Mouse (Mus musculus): ENCODE results near the gene Ube3c. TPM values are rescaled to one million over a fixed set of nuclear protein-coding genes. Genes with fewer than 3 reads are reported as not detected.
"Not testable (repeated sequence)": the region's sequence is repeated elsewhere in the genome, so short reads cannot be mapped to it uniquely, and the experiment has no call there.

The Ube3c gene
- polyA plus RNA-seq, 1 experiment from 2014 or later = 37.5 TPM

- Histone ChIP-seq H3K4me2 (ENCODE audit: low read length) (no peak overlapping the region), H3K4me1 (ENCODE audit: control insufficient read depth in 2 of 2, insufficient read depth in 2 of 2, low read length in 2 of 2) (no peaks in the 10 kb centered on the region; a peak in 1 of 4 replicates), H3K9me3 (ENCODE audit: control insufficient read depth, low read length) (no peaks in the 10 kb centered on the region), H3K4me3 (ENCODE audit: control insufficient read depth in 1 of 2, insufficient read depth in 1 of 2, low read depth in 1 of 2, low read length in 2 of 2) (no peak overlapping the region), H3K36me3 (ENCODE audit: control insufficient read depth, insufficient read depth, low read length) (peaks cover 72% of the 10 kb centered on the region), H3K27ac (replicated peaks in 1 of 2; ENCODE audit: control insufficient read depth in 1 of 2, insufficient read depth in 1 of 2, low read depth in 2 of 2, low read length in 2 of 2) (no peak overlapping the region), H3K9ac (ENCODE audit: low read length) (no peak overlapping the region), H3K27me3 (ENCODE audit: control insufficient read depth, insufficient read depth, low read length) (no peaks in the 10 kb centered on the region)
- 80% methylated on average over 7 of the region's 7 CpGs for WGBS
- ATAC-seq (ENCODE audit: insufficient number of reproducible peaks, insufficient read depth, low FRiP score, low read depth) = no peak
These were observed 72.3 kb downstream of the Ube3c start for GRCm38 (mm10) chr5:29641124-29641884.

GRCm38 (mm10) chr5:29651696-29652095 lies 82.7 kb downstream of the Ube3c start:
- no peak for ATAC-seq (ENCODE audit: insufficient number of reproducible peaks, insufficient read depth, low FRiP score, low read depth)
- no peaks in the 10 kb centered on the region for H3K27me3 ChIP-seq (ENCODE audit: control insufficient read depth, insufficient read depth, low read length)

GRCm38 (mm10) chr5:29657590-29658339 lies 88.7 kb downstream of the Ube3c start:
- no peak for ATAC-seq (ENCODE audit: insufficient number of reproducible peaks, insufficient read depth, low FRiP score, low read depth)
- 74% methylated on average over 3 of the region's 3 CpGs for WGBS

More at GRCm38 (mm10) chr5:29651696-29652095, 82.7 kb downstream of the Ube3c start:
- Histone ChIP-seq H3K4me3 (ENCODE audit: control insufficient read depth in 1 of 2, insufficient read depth in 1 of 2, low read depth in 1 of 2, low read length in 2 of 2) (no peak overlapping the region), H3K9ac (ENCODE audit: low read length) (no peak overlapping the region), H3K9me3 (ENCODE audit: control insufficient read depth, low read length) (no peaks in the 10 kb centered on the region), H3K36me3 (ENCODE audit: control insufficient read depth, insufficient read depth, low read length) (peaks cover 56% of the 10 kb centered on the region), H3K27ac (replicated peaks in 1 of 2; ENCODE audit: control insufficient read depth in 1 of 2, insufficient read depth in 1 of 2, low read depth in 2 of 2, low read length in 2 of 2) (no peak overlapping the region), H3K4me2 (ENCODE audit: low read length) (no peak overlapping the region), H3K4me1 (ENCODE audit: control insufficient read depth in 2 of 2, insufficient read depth in 2 of 2, low read length in 2 of 2) (no peaks in the 10 kb centered on the region)

GRCm38 (mm10) chr5:29661246-29661645 lies 92.2 kb downstream of the Ube3c start:
- H3K9me3 ChIP-seq (ENCODE audit: control insufficient read depth, low read length); ATAC-seq (ENCODE audit: insufficient number of reproducible peaks, insufficient read depth, low FRiP score, low read depth); H3K4me3 ChIP-seq (ENCODE audit: control insufficient read depth in 1 of 2, insufficient read depth in 1 of 2, low read depth in 1 of 2, low read length in 2 of 2); H3K4me1 ChIP-seq (ENCODE audit: control insufficient read depth in 2 of 2, insufficient read depth in 2 of 2, low read length in 2 of 2); H3K27me3 ChIP-seq (ENCODE audit: control insufficient read depth, insufficient read depth, low read length); H3K4me2 ChIP-seq (ENCODE audit: low read length); H3K27ac ChIP-seq (replicated peaks in 1 of 2; ENCODE audit: control insufficient read depth in 1 of 2, insufficient read depth in 1 of 2, low read depth in 2 of 2, low read length in 2 of 2); H3K9ac ChIP-seq (ENCODE audit: low read length): not testable (repeated sequence)
- 89% methylated on average over 4 of the region's 4 CpGs for WGBS
- peaks cover 93% of the 10 kb centered on the region for H3K36me3 ChIP-seq (ENCODE audit: control insufficient read depth, insufficient read depth, low read length)

More at GRCm38 (mm10) chr5:29657590-29658339, 88.7 kb downstream of the Ube3c start:
- Histone ChIP-seq H3K27ac (replicated peaks in 1 of 2; ENCODE audit: control insufficient read depth in 1 of 2, insufficient read depth in 1 of 2, low read depth in 2 of 2, low read length in 2 of 2) (no peak overlapping the region), H3K4me2 (ENCODE audit: low read length) (no peak overlapping the region), H3K4me1 (ENCODE audit: control insufficient read depth in 2 of 2, insufficient read depth in 2 of 2, low read length in 2 of 2) (no peaks in the 10 kb centered on the region), H3K4me3 (ENCODE audit: control insufficient read depth in 1 of 2, insufficient read depth in 1 of 2, low read depth in 1 of 2, low read length in 2 of 2) (no peak overlapping the region), H3K27me3 (ENCODE audit: control insufficient read depth, insufficient read depth, low read length) (no peaks in the 10 kb centered on the region), H3K9ac (ENCODE audit: low read length) (no peak overlapping the region), H3K36me3 (ENCODE audit: control insufficient read depth, insufficient read depth, low read length) (peaks cover 77% of the 10 kb centered on the region), H3K9me3 (ENCODE audit: control insufficient read depth, low read length) (no peaks in the 10 kb centered on the region)

- Histone ChIP-seq H3K36me3 (ENCODE audit: control insufficient read depth, insufficient read depth, low read length) (peaks cover 87% of the 10 kb centered on the region), H3K4me3 (ENCODE audit: control insufficient read depth in 1 of 2, insufficient read depth in 1 of 2, low read depth in 1 of 2, low read length in 2 of 2) (no peak overlapping the region), H3K27me3 (ENCODE audit: control insufficient read depth, insufficient read depth, low read length) (no peaks in the 10 kb centered on the region)
These were observed 96.3 kb downstream of the Ube3c start for GRCm38 (mm10) chr5:29665391-29665790.

GRCm38 (mm10) chr5:29672551-29672950 lies 103.5 kb downstream of the Ube3c start:
- no peak for ATAC-seq (ENCODE audit: insufficient number of reproducible peaks, insufficient read depth, low FRiP score, low read depth)

More at GRCm38 (mm10) chr5:29665391-29665790, 96.3 kb downstream of the Ube3c start:
- H3K9me3 ChIP-seq (ENCODE audit: control insufficient read depth, low read length) = 0 out of 2 replicates have a peak, but pooled peaks cover 3% of the 10 kb centered on the region
- H3K4me1 ChIP-seq (ENCODE audit: control insufficient read depth in 2 of 2, insufficient read depth in 2 of 2, low read length in 2 of 2) = no peaks in the 10 kb centered on the region
- ATAC-seq (ENCODE audit: insufficient number of reproducible peaks, insufficient read depth, low FRiP score, low read depth) = no peak
- no peak overlapping the region for H3K4me2 ChIP-seq (ENCODE audit: low read length)
- 98% methylated on average over 2 of the region's 2 CpGs for WGBS
- no peak overlapping the region for H3K27ac ChIP-seq (replicated peaks in 1 of 2; ENCODE audit: control insufficient read depth in 1 of 2, insufficient read depth in 1 of 2, low read depth in 2 of 2, low read length in 2 of 2)
- no peak overlapping the region for H3K9ac ChIP-seq (ENCODE audit: low read length)

GRCm38 (mm10) chr5:29674305-29674704 lies 105.3 kb downstream of the Ube3c start:
- H3K4me3 ChIP-seq (ENCODE audit: control insufficient read depth in 1 of 2, insufficient read depth in 1 of 2, low read depth in 1 of 2, low read length in 2 of 2) = no peak overlapping the region
- H3K4me2 ChIP-seq (ENCODE audit: low read length) = no peak overlapping the region
- H3K36me3 ChIP-seq (ENCODE audit: control insufficient read depth, insufficient read depth, low read length) = peaks cover 68% of the 10 kb centered on the region
- H3K4me1 ChIP-seq (ENCODE audit: control insufficient read depth in 2 of 2, insufficient read depth in 2 of 2, low read length in 2 of 2) = no peaks in the 10 kb centered on the region
- no peak overlapping the region for H3K9ac ChIP-seq (ENCODE audit: low read length)
- H3K27ac ChIP-seq (replicated peaks in 1 of 2; ENCODE audit: control insufficient read depth in 1 of 2, insufficient read depth in 1 of 2, low read depth in 2 of 2, low read length in 2 of 2) = no peak overlapping the region
- H3K27me3 ChIP-seq (ENCODE audit: control insufficient read depth, insufficient read depth, low read length) = no peaks in the 10 kb centered on the region
- ATAC-seq (ENCODE audit: insufficient number of reproducible peaks, insufficient read depth, low FRiP score, low read depth) = no peak
- 0 out of 2 replicates have a peak, but pooled peaks cover 3% of the 10 kb centered on the region for H3K9me3 ChIP-seq (ENCODE audit: control insufficient read depth, low read length)
- WGBS = 94% methylated on average over 4 of the region's 4 CpGs

More at GRCm38 (mm10) chr5:29672551-29672950, 103.5 kb downstream of the Ube3c start:
- Histone ChIP-seq H3K9ac (ENCODE audit: low read length) (no peak overlapping the region), H3K36me3 (ENCODE audit: control insufficient read depth, insufficient read depth, low read length) (peaks cover 85% of the 10 kb centered on the region), H3K9me3 (ENCODE audit: control insufficient read depth, low read length) (0 out of 2 replicates have a peak, but pooled peaks cover 3% of the 10 kb centered on the region), H3K4me3 (ENCODE audit: control insufficient read depth in 1 of 2, insufficient read depth in 1 of 2, low read depth in 1 of 2, low read length in 2 of 2) (no peak overlapping the region), H3K27ac (replicated peaks in 1 of 2; ENCODE audit: control insufficient read depth in 1 of 2, insufficient read depth in 1 of 2, low read depth in 2 of 2, low read length in 2 of 2) (no peak overlapping the region), H3K4me1 (ENCODE audit: control insufficient read depth in 2 of 2, insufficient read depth in 2 of 2, low read length in 2 of 2) (no peaks in the 10 kb centered on the region), H3K4me2 (ENCODE audit: low read length) (no peak overlapping the region), H3K27me3 (ENCODE audit: control insufficient read depth, insufficient read depth, low read length) (no peaks in the 10 kb centered on the region)
- WGBS = 92% methylated on average over 4 of the region's 4 CpGs
